Mouse (Mus musculus) kidney, adult 2 months (tissue): ENCODE results near the gene Cpeb4. TPM values are rescaled to one million over a fixed set of nuclear protein-coding genes. Genes with fewer than 3 reads are reported as not detected.

Source experiments
- DNase-seq: peaks from one replicate; pipeline ENCODE4 v3.0.0; 2021
- H3K27ac ChIP-seq: fragments of 200-500 bp; 2 replicates; pipeline ENCODE4 v1.5.1; 2012; ENCODE audit warnings: low read depth, low read length, control low read depth, inconsistent platforms; ENCODE audit not compliant: insufficient read depth
- H3K27me3 ChIP-seq: fragments of 200-500 bp; replicated peaks from 2 replicates; pipeline ENCODE4 v1.6.1; 2012; ENCODE audit warnings: mild to moderate bottlenecking, moderate library complexity, low read length, inconsistent platforms; ENCODE audit not compliant: control insufficient read depth, insufficient read depth
- H3K36me3 ChIP-seq: fragments of 200-500 bp; 2 replicates; pipeline ENCODE4 v1.6.1; 2012; ENCODE audit warnings: mild to moderate bottlenecking, moderate library complexity, low read length, inconsistent platforms; ENCODE audit not compliant: control insufficient read depth, insufficient read depth
- H3K4me1 ChIP-seq: fragments of 200-500 bp; 2 replicates; pipeline ENCODE4 v1.6.1; 2011; ENCODE audit warnings: low read length; ENCODE audit not compliant: control insufficient read depth, insufficient read depth
- H3K4me3 ChIP-seq: fragments of 200-500 bp; 2 replicates; pipeline ENCODE4 v1.5.1; 2011; ENCODE audit warnings: mild to moderate bottlenecking, low read depth, low read length, control low read depth; ENCODE audit not compliant: insufficient read depth
- CTCF ChIP-seq: fragments of 200-500 bp; conservative IDR thresholded peaks from 2 replicates; pipeline ENCODE4 v1.5.1; 2011; ENCODE audit warnings: low read depth, mild to moderate bottlenecking, control low read depth, low read length, moderate library complexity, mixed read lengths; ENCODE audit not compliant: insufficient read depth, insufficient read length
- POLR2A ChIP-seq: fragments of 200-500 bp; IDR thresholded peaks from one replicate; pipeline ENCODE4 v1.6.1; 2011; ENCODE audit warnings: low read depth, low read length, control low read depth
- WGBS: fragments of 180-500 bp; shearing (Covaris S2); methylation state at CpG from one replicate; pipeline ENCODE4 v1.1.7; 2018; 5-methylcytosine and 5-hydroxymethylcytosine counted together
- polyA plus RNA-seq: library from polyadenylated mRNA; depleted of rRNA; stranded (reverse); fragments of >200 nt; gene quantifications from 2 replicates; pipeline ENCODE4 v1.2.3, GENCODE M21; 2012

Cpeb4 gene
- polyA plus RNA-seq, 1 experiment: 30.0 TPM

- TF ChIP-seq POLR2A (no peak), CTCF (no peak)
- DNase-seq: no peak
- Histone ChIP-seq H3K36me3 (no peaks in the 10 kb centered on the region), H3K4me1 (peaks cover 71% of the 10 kb centered on the region), H3K4me3 (no peak overlapping the region), H3K27ac (peak overlapping the region; percentile 97), H3K27me3 (no peaks in the 10 kb centered on the region)
- WGBS: 58% methylated on average over 5 of the region's 5 CpGs
Observed at GRCm38 (mm10) chr11:31831451-31831850, 40.6 kb upstream of the Cpeb4 start.

DNA sequence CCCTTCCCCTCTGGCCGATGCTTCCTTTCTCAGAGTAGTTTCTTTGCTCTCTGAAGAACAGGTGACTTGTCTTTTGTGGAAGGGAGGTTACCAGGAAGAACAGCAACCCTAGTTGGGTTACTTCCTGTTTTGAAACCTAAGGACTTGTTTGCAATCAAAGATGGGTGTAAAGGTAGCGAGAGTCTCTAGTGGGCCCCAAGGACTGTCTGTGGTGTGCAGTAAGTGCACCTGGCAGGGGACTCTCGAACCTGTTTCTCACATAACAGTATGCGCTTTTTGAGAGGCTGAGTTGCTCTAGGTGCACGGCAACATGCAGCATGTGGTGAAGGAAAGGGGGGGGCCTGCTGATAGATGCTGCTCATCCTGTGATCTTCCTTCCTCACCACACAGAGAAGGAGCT lies 40.0 kb upstream of the Cpeb4 start:
- Histone ChIP-seq H3K4me3 (no peak overlapping the region), H3K4me1 (peaks cover 66% of the 10 kb centered on the region), H3K36me3 (no peaks in the 10 kb centered on the region), H3K27me3 (no peaks in the 10 kb centered on the region), H3K27ac (peak overlapping the region; percentile 97)
- 80% methylated on average over 5 of the region's 5 CpGs for WGBS
- TF ChIP-seq POLR2A (no peak), CTCF (no peak)
- no peak for DNase-seq

GRCm38 (mm10) chr11:31832439-31832980 lies 39.5 kb upstream of the Cpeb4 start:
- no peaks in the 10 kb centered on the region for H3K27me3 ChIP-seq
- H3K4me3 ChIP-seq: no peak overlapping the region
- no peak for DNase-seq
- H3K36me3 ChIP-seq: no peaks in the 10 kb centered on the region
- H3K27ac ChIP-seq: peak overlapping the region; percentile 1; the same call in 1 of the 2 replicates
- WGBS: 66% methylated on average over 7 of the region's 7 CpGs
- H3K4me1 ChIP-seq: peaks cover 60% of the 10 kb centered on the region
- TF ChIP-seq CTCF: no peak
- no peak for TF ChIP-seq POLR2A

GRCm38 (mm10) chr11:31833506-31833905 lies 38.5 kb upstream of the Cpeb4 start:
- DNase-seq: peak; percentile 59
- H3K4me1 ChIP-seq: peaks cover 53% of the 10 kb centered on the region
- no peak for TF ChIP-seq CTCF
- no peak for TF ChIP-seq POLR2A
- no peaks in the 10 kb centered on the region for H3K36me3 ChIP-seq
- 0 out of 2 replicates have a peak overlapping the region, but pooled peaks have one; percentile 16 for H3K27ac ChIP-seq
- no peak overlapping the region for H3K4me3 ChIP-seq
- no peaks in the 10 kb centered on the region for H3K27me3 ChIP-seq
- WGBS: 29% methylated on average over 2 of the region's 2 CpGs

GRCm38 (mm10) chr11:31835352-31835751 lies 36.7 kb upstream of the Cpeb4 start:
- Histone ChIP-seq H3K4me1 (peaks cover 48% of the 10 kb centered on the region), H3K27me3 (no peaks in the 10 kb centered on the region), H3K4me3 (no peak overlapping the region), H3K27ac (no peak overlapping the region), H3K36me3 (no peaks in the 10 kb centered on the region)
- TF ChIP-seq CTCF (no peak), POLR2A (no peak)
- WGBS: 94% methylated on average over 3 of the region's 3 CpGs
- DNase-seq: no peak

DNA sequence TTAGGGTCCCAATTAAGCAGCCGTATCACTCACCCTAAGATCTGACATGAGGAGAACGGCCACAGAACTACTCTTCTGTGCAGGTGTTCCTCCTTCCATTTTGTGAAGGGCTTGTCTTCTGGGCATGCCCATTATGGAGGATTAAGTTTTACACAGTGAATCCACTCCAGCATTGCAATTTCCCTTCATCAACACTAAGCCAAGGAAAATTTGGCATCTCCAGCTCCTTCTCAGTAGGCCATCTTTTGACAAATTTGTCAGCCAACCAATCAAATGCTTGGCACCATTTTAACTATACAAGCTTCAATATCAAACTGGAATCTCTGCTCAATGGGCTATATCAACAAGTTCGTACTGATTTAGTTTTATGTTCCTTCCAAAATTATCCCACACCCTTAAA lies 34.8 kb upstream of the Cpeb4 start:
- no peaks in the 10 kb centered on the region for H3K36me3 ChIP-seq
- no peak overlapping the region for H3K4me3 ChIP-seq
- no peaks in the 10 kb centered on the region for H3K27me3 ChIP-seq
- no peak for DNase-seq
- TF ChIP-seq CTCF: no peak
- no peak for TF ChIP-seq POLR2A
- no peak overlapping the region for H3K27ac ChIP-seq
- 98% methylated on average over 3 of the region's 3 CpGs for WGBS
- peaks cover 36% of the 10 kb centered on the region for H3K4me1 ChIP-seq

- WGBS: 86% methylated on average over 4 of the region's 4 CpGs
- Histone ChIP-seq H3K4me3 (no peak overlapping the region), H3K4me1 (peaks cover 36% of the 10 kb centered on the region), H3K27ac (no peak overlapping the region), H3K36me3 (no peaks in the 10 kb centered on the region), H3K27me3 (no peaks in the 10 kb centered on the region)
- TF ChIP-seq POLR2A (no peak), CTCF (no peak)
- DNase-seq: no peak
Observed at GRCm38 (mm10) chr11:31837753-31838152, 34.3 kb upstream of the Cpeb4 start.
